Mouse (Mus musculus) limb, embryonic 14.5 days (tissue): ENCODE measurements around the gene Trpm6. TPM values are rescaled to one million over a fixed set of nuclear protein-coding genes. Genes with fewer than 3 reads are reported as not detected.

Experiments
- ATAC-seq: fragments of 200-750 bp; cut with Nextera tagmentation; 2 replicates; pipeline ENCODE4 v1.8.0; 2017; ENCODE audit warnings: low read depth, moderate number of reproducible peaks, moderate TSS enrichment; ENCODE audit not compliant: low FRiP score
- DNase-seq: peaks from one replicate; pipeline ENCODE4 v3.0.0-alpha.2; 2015; ENCODE audit warnings: low spot score
- H3K27ac ChIP-seq: fragments of 300-500 bp; sonication (generic); replicated peaks from 2 replicates; pipeline ENCODE4 v1.5.1; 2014; ENCODE audit warnings: low read depth, mild to moderate bottlenecking, low read length, moderate library complexity, mixed read lengths
- H3K27me3 ChIP-seq: fragments of 300-500 bp; sonication (generic); 2 replicates; pipeline ENCODE4 v1.6.1; 2014; ENCODE audit warnings: low read length, mixed read lengths; ENCODE audit not compliant: control insufficient read depth, insufficient read depth
- H3K36me3 ChIP-seq: fragments of 300-500 bp; sonication (generic); 2 replicates; pipeline ENCODE4 v1.6.1; 2014; ENCODE audit warnings: mild to moderate bottlenecking, low read length, moderate library complexity, mixed read lengths; ENCODE audit not compliant: control insufficient read depth, insufficient read depth
- H3K4me1 ChIP-seq: fragments of 300-500 bp; sonication (generic); 2 replicates; pipeline ENCODE4 v1.6.1; 2014; ENCODE audit warnings: antibody characterized with exemption, low read length, mixed read lengths; ENCODE audit not compliant: control insufficient read depth, insufficient read depth
- H3K4me2 ChIP-seq: fragments of 300-500 bp; sonication (generic); replicated peaks from 2 replicates; pipeline ENCODE4 v1.6.1; 2014; ENCODE audit warnings: low read depth, mild to moderate bottlenecking, low read length, moderate library complexity; ENCODE audit not compliant: severe bottlenecking
- H3K4me3 ChIP-seq: fragments of 300-500 bp; sonication (generic); replicated peaks from 2 replicates; pipeline ENCODE4 v1.5.1; 2014; ENCODE audit warnings: low read length
- H3K9ac ChIP-seq: fragments of 300-500 bp; sonication (generic); 2 replicates; pipeline ENCODE4 v1.6.1; 2014; ENCODE audit warnings: mild to moderate bottlenecking, low read depth, low read length, moderate library complexity; ENCODE audit not compliant: severe bottlenecking
- H3K9me3 ChIP-seq: fragments of 300-500 bp; sonication (generic); 2 replicates; pipeline ENCODE4 v1.6.1; 2016; ENCODE audit warnings: low read length; ENCODE audit not compliant: control insufficient read depth
- POLR2A ChIP-seq: fragments of 200-500 bp; IDR thresholded peaks from 2 replicates; pipeline ENCODE4 v1.8.0; 2012; ENCODE audit warnings: inconsistent platforms, mild to moderate bottlenecking, moderate library complexity, borderline replicate concordance; ENCODE audit not compliant: insufficient read depth, insufficient read length; ENCODE audit errors: extremely low read depth
- WGBS: fragments of 180-500 bp; shearing (Covaris S2); extraction: QIAGEN DNeasy Blood & Tissue Kit; methylation state at CpG from one replicate; pipeline ENCODE4 v1.1.7; 2014; 5-methylcytosine and 5-hydroxymethylcytosine counted together
- polyA plus RNA-seq, 2 experiments: library from polyadenylated mRNA; depleted of rRNA in 1 of 2; stranded (reverse) in 1 of 2; unstranded in 1 of 2; fragments of >200 nt; fragmentation: Nextera tagmentation in 1 of 2; extraction: Ambion mirVana in 1 of 2; gene quantifications; 2 replicates each; pipeline versions ENCODE4 v1.2.1 to v1.2.3; 2012 to 2014

Trpm6 gene
- polyA plus RNA-seq, 2 experiments = 0.34 to 0.36 TPM

DNA sequence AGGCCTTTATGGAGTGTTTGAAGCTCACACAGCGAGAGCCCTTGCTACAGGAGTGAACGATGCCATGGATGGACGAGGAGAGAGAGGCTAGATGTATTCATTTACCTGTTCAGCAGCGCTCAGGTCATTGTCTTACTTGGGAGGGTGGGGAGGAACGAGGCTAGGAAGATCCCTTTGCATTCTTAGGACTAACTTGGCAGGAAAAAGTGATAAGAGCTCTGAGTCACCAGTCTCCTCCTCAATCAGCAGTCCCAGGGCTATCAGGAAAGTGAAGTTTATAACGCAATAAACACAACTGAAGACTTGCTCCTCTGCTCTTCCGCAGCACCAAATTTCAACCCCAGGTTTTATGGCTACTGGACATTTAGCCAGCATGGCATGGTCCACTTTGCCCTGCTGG is 19.5 kb upstream of the Trpm6 start:
- Histone ChIP-seq H3K27me3 (no peaks in the 10 kb centered on the region), H3K27ac (no peak overlapping the region), H3K9ac (no peak overlapping the region), H3K4me1 (0 out of 2 replicates have a peak, but pooled peaks cover 4% of the 10 kb centered on the region), H3K9me3 (no peaks in the 10 kb centered on the region), H3K4me3 (no peak overlapping the region), H3K36me3 (no peaks in the 10 kb centered on the region), H3K4me2 (no peak overlapping the region)
- no peak for DNase-seq
- 66% methylated on average over 7 of the region's 7 CpGs for WGBS
- no peak for TF ChIP-seq POLR2A
- no peak for ATAC-seq

DNA sequence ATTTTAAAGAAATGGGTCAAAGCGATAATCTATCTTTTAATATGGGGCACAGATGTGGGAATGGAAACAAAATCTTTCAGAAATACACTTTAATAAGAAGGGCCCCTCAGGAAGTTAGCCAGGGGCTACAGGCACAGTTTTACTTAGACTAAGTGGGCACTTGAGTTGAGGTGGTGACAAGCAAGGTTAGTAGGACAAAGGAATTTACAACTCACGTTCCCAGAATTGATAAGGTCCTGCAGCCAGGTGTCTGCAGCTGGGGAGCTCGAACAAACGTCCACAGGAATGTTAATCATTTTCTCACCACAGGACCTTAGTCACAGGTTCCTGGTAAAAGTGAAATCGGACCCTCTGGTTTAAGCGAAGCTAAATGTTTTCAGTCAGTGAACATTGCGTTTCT is 18.7 kb upstream of the Trpm6 start:
- DNase-seq (no peak), ATAC-seq (no peak)
- H3K27me3 ChIP-seq = no peaks in the 10 kb centered on the region
- 11% methylated on average over 7 of the region's 7 CpGs for WGBS
- 0 out of 2 replicates have a peak, but pooled peaks cover 4% of the 10 kb centered on the region for H3K4me1 ChIP-seq
- no peaks in the 10 kb centered on the region for H3K9me3 ChIP-seq
- H3K27ac ChIP-seq = no peak overlapping the region
- H3K4me3 ChIP-seq = no peak overlapping the region
- H3K36me3 ChIP-seq = no peaks in the 10 kb centered on the region
- no peak overlapping the region for H3K4me2 ChIP-seq
- H3K9ac ChIP-seq = no peak overlapping the region
- TF ChIP-seq POLR2A = no peak

DNA sequence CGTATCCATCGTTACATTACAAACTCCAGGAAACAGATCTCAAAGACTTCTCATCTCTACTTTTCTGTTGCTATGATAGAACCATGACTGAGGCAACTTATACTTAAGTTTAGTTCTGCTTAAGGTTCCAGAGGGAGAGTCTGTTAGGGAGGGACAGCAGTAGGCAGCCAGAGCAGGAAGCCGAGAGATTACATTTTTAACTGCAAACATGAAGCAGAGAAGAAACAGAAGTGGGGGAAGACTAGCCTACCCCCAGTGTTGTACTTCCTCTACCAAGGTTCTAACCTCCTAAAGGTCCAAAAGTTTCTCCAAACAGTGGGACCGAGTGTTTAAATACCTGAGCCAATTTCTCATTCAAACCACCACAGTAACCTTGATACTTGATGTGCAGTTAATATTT is 13.9 kb upstream of the Trpm6 start:
- H3K27ac ChIP-seq = no peak overlapping the region
- no peaks in the 10 kb centered on the region for H3K27me3 ChIP-seq
- no peaks in the 10 kb centered on the region for H3K9me3 ChIP-seq
- no peak overlapping the region for H3K4me3 ChIP-seq
- no peak overlapping the region for H3K9ac ChIP-seq
- ATAC-seq (no peak), DNase-seq (no peak)
- H3K4me2 ChIP-seq = no peak overlapping the region
- H3K36me3 ChIP-seq = no peaks in the 10 kb centered on the region
- H3K4me1 ChIP-seq = 0 out of 2 replicates have a peak, but pooled peaks cover 3% of the 10 kb centered on the region
- no peak for TF ChIP-seq POLR2A
- 94% methylated on average over 4 of the region's 4 CpGs for WGBS

DNA sequence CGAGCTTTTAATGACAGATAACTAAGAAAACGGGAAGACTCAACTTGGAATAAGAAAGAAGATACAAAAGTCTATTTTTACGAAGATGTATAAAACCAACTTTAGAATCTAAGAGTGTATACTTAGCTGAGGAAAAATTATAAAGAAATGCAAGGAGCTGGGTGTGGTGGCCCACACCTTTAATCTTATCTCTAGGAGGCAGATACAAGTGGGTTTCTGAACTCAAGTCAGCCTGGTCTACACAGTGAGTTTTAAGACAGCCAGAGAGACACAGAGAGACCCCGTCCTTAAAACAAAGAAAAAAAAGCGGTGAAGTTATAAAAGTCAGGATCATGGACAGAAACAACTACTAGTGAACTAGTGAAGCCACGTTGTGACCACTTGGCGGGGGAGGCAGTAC is 10.6 kb upstream of the Trpm6 start:
- no peak overlapping the region for H3K27ac ChIP-seq
- no peak overlapping the region for H3K4me3 ChIP-seq
- H3K4me1 ChIP-seq = no peaks in the 10 kb centered on the region
- H3K4me2 ChIP-seq = no peak overlapping the region
- no peaks in the 10 kb centered on the region for H3K9me3 ChIP-seq
- no peak for TF ChIP-seq POLR2A
- ATAC-seq = no peak
- WGBS = 84% methylated on average over 7 of the region's 7 CpGs
- H3K27me3 ChIP-seq = no peaks in the 10 kb centered on the region
- no peak overlapping the region for H3K9ac ChIP-seq
- no peak for DNase-seq
- H3K36me3 ChIP-seq = no peaks in the 10 kb centered on the region

DNA sequence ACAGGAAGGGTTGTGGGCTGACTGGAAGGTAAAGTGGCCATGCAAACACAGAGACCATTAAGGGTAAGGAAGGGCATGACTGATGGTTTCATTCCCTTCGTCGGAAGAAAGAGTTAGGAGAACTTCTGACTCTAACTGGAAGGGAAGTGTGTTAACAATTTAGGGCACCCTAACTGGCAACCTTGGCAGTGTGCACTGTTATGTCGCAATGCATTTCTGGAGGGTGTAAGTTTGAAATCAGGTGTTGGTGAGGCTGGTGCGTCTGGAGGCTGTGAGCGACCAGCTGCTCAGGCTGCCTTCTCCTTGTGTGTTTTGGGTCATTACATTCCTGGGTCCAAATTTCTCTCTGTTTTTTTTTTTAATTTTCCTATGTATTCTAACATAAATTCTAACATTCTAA is 5.8 kb upstream of the Trpm6 start:
- ATAC-seq (no peak), DNase-seq (no peak)
- no peak for TF ChIP-seq POLR2A
- WGBS = 57% methylated on average over 5 of the region's 5 CpGs
- H3K4me2 ChIP-seq = no peak overlapping the region
- H3K9ac ChIP-seq = no peak overlapping the region
- H3K9me3 ChIP-seq = no peaks in the 10 kb centered on the region
- H3K36me3 ChIP-seq = no peaks in the 10 kb centered on the region
- H3K4me1 ChIP-seq = no peaks in the 10 kb centered on the region
- no peaks in the 10 kb centered on the region for H3K27me3 ChIP-seq
- H3K4me3 ChIP-seq = no peak overlapping the region
- no peak overlapping the region for H3K27ac ChIP-seq
